Mouse (Mus musculus) adrenal gland, adult 8-10 months (tissue): ENCODE data around the gene Sult2a6. TPM values are rescaled to one million over a fixed set of nuclear protein-coding genes. Genes with fewer than 3 reads are reported as not detected.

Experiments
- DNase-seq: peaks from one replicate; pipeline ENCODE4 v3.0.0; 2022
- total RNA-seq, 4 experiments: library from RNA; stranded (reverse); gene quantifications; 2 replicates each; pipeline ENCODE4 v1.2.4; 2022

Gene Sult2a6
- total RNA-seq: not detected

GRCm38 (mm10) chr7:14254770-14255169 lies at the start of gene Sult2a6:
Sult2a6 (minus strand) TSS chr7:14254870.
- no peak for DNase-seq

- no peak for DNase-seq
Measured at GRCm38 (mm10) chr7:14215231-14215630, 39.4 kb downstream of the Sult2a6 start.

- DNase-seq: no peak
Measured at GRCm38 (mm10) chr7:14203417-14203816, 51.3 kb downstream of the Sult2a6 start.

GRCm38 (mm10) chr7:14202487-14202886 lies 52.2 kb downstream of the Sult2a6 start:
- no peak for DNase-seq

Other genes with a start within 250 kb of the Sult2a6 start
- gene Sult2a3, start 131.8 kb downstream of the Sult2a6 start, total RNA-seq: not detected
- gene Obox8, start 78.7 kb upstream of the Sult2a6 start, total RNA-seq: not detected
- under 1 TPM in 1 of 4 experiments, not detected in 3; 0.59 TPM for gene Sult2a8, start 191.9 kb upstream of the Sult2a6 start, total RNA-seq
- gene Sult2a7, start 239.4 kb upstream of the Sult2a6 start, total RNA-seq: not detected